25 mouse cellular contexts compared by ENCODE assay signal in genomic region chr4:35350465-35350864, GRCm38 (mm10).
A peak's percentile ranks its signal among the peaks of the same experiment; 100 is the strongest.
DNase-seq lines count a peak whose midpoint lies in the region; ATAC-seq and TF ChIP-seq lines count a peak whose summit lies in the region.
"Had no signal": no experiment of that assay in that cellular context is flagged by ENCODE, and none has a peak within 500 bp of the region (broad histone marks: within the 10 kb centered on the region; RNA-seq: fewer than 3 reads in every experiment).

No protein-coding gene starts in this region.

- H3K27me3 ChIP-seq in heart, embryonic 12.5 days (replicated peaks) = no peaks in the 10 kb centered on the region
- H3K27me3 ChIP-seq in limb, embryonic 10.5 days (ENCODE audit: low read depth, poor library complexity, severe bottlenecking) = no peaks in the 10 kb centered on the region
- H3K27me3 ChIP-seq: CH12.LX; heart, embryonic 15.5 days; liver, embryonic 12.5 days; megakaryocyte, embryonic 14.5 days; midbrain, embryonic 15.5 days; neural tube, embryonic 13.5 days had no signal

- TF ChIP-seq CTCF in layer of hippocampus, adult 2 months (conservative IDR thresholded peaks at IDR 0.05) = no peak

- H3K9me3 ChIP-seq in heart, embryonic 12.5 days (replicated peaks) = no peaks in the 10 kb centered on the region
- no peaks in the 10 kb centered on the region for H3K9me3 ChIP-seq in limb, embryonic 10.5 days (replicated peaks)
- H3K9me3 ChIP-seq: embryonic facial prominence, embryonic 10.5 days; heart, embryonic 15.5 days; liver, embryonic 12.5 days; megakaryocyte, embryonic 14.5 days; midbrain, embryonic 15.5 days; neural tube, embryonic 13.5 days had no signal

- DNase-seq in heart, postnatal 4 days = peak; percentile 16
- peak; percentile 29 for DNase-seq in Muller cell, postnatal 12 days (ENCODE audit: inconsistent ontology term)
- peak; percentile 85 for DNase-seq in kidney, adult 9 months
- DNase-seq in kidney, postnatal 36 days = peak; percentile 78 to 80
- DNase-seq in layer of hippocampus, adult 2 months (ENCODE audit: low spot score in 2 of 2) = no peak
- no peak for DNase-seq in limb, embryonic 10.5 days (ENCODE audit: low spot score)
- DNase-seq: adrenal gland, postnatal 14 days; B cell, adult 2 months; cerebellum, adult 8-10 months; gastrocnemius, postnatal 25 days; heart, adult 2 months; heart, postnatal 36 days; lung, adult 2 months had no signal

- 47% methylated on average over 3 of the region's 3 CpGs for WGBS in heart, embryonic 12.5 days
- 78% methylated on average over 3 of the region's 3 CpGs for WGBS in limb, embryonic 10.5 days

- no peak overlapping the region for H3K9ac ChIP-seq in heart, embryonic 12.5 days
- H3K9ac ChIP-seq: heart, embryonic 15.5 days; hindbrain, embryonic 14.5 days; liver, embryonic 12.5 days; midbrain, embryonic 15.5 days; neural tube, embryonic 13.5 days had no signal

- no peak overlapping the region for H3K4me2 ChIP-seq in heart, embryonic 12.5 days
- H3K4me2 ChIP-seq: heart, embryonic 15.5 days; hindbrain, embryonic 14.5 days; liver, embryonic 12.5 days; midbrain, embryonic 15.5 days; neural tube, embryonic 13.5 days had no signal

- no peak overlapping the region for H3K27ac ChIP-seq in heart, embryonic 12.5 days (ENCODE audit: poor library complexity, severe bottlenecking)
- no peak overlapping the region for H3K27ac ChIP-seq in layer of hippocampus, adult 2 months
- H3K27ac ChIP-seq in limb, embryonic 10.5 days = no peak overlapping the region
- H3K27ac ChIP-seq: embryonic facial prominence, embryonic 10.5 days; heart, adult 2 months; heart, embryonic 15.5 days; hindbrain, embryonic 14.5 days; liver, embryonic 12.5 days; midbrain, embryonic 15.5 days; neural tube, embryonic 13.5 days had no signal

- ATAC-seq in heart, embryonic 12.5 days (ENCODE audit: insufficient number of reproducible peaks, low FRiP score) = no peak
- ATAC-seq: activated CD4-positive, CD25-positive, alpha-beta regulatory T cell, adult 4 months; forebrain, embryonic 16.5 days; inflammation-experienced regulatory T-cells, adult 6 months; liver, embryonic 12.5 days; midbrain, embryonic 15.5 days had no signal

- no peak overlapping the region for H3K4me3 ChIP-seq in heart, embryonic 12.5 days
- H3K4me3 ChIP-seq in layer of hippocampus, adult 2 months = no peak overlapping the region
- no peak overlapping the region for H3K4me3 ChIP-seq in limb, embryonic 10.5 days
- H3K4me3 ChIP-seq: embryonic facial prominence, embryonic 10.5 days; heart, adult 2 months; heart, embryonic 15.5 days; liver, embryonic 12.5 days; megakaryocyte, embryonic 14.5 days; midbrain, embryonic 15.5 days; neural tube, embryonic 13.5 days had no signal

- H3K4me1 ChIP-seq in heart, embryonic 12.5 days (replicated peaks) = peaks cover 11% of the 10 kb centered on the region
- peaks cover 12% of the 10 kb centered on the region for H3K4me1 ChIP-seq in limb, embryonic 10.5 days
- H3K4me1 ChIP-seq: heart, embryonic 15.5 days; liver, embryonic 12.5 days; megakaryocyte, embryonic 14.5 days; midbrain, embryonic 15.5 days; neural tube, embryonic 13.5 days had no signal

- no peaks in the 10 kb centered on the region for H3K36me3 ChIP-seq in heart, embryonic 12.5 days
- no peaks in the 10 kb centered on the region for H3K36me3 ChIP-seq in limb, embryonic 10.5 days
- H3K36me3 ChIP-seq: embryonic facial prominence, embryonic 10.5 days; heart, embryonic 15.5 days; liver, embryonic 12.5 days; midbrain, embryonic 15.5 days; neural tube, embryonic 13.5 days had no signal

Comparison
In these comparisons a context has a peak if more than half of its experiments do, and no peak if none do; other contexts are left out.
1. DNase-seq: peak in heart, postnatal 4 days (single experiment), Muller cell, postnatal 12 days (single experiment), kidney, adult 9 months (single experiment) and kidney, postnatal 36 days (2 of 2); none in layer of hippocampus, adult 2 months (0 of 2) and limb, embryonic 10.5 days (single experiment).